Mouse (Mus musculus) ES-Bruce4 (cell line): ENCODE data around the gene Ldlrad3. TPM values are rescaled to one million over a fixed set of nuclear protein-coding genes. Genes with fewer than 3 reads are reported as not detected.

Experiments
- H3K27ac ChIP-seq: 2 replicates; pipeline ENCODE4 v1.5.1; 2012; ENCODE audit warnings: low read length, inconsistent platforms; ENCODE audit not compliant: insufficient read depth
- H3K27me3 ChIP-seq: 2 replicates; pipeline ENCODE4 v1.6.1; 2012; ENCODE audit warnings: mild to moderate bottlenecking, low read length, inconsistent platforms; ENCODE audit not compliant: control insufficient read depth, poor library complexity, insufficient read depth, severe bottlenecking
- H3K36me3 ChIP-seq: 2 replicates; pipeline ENCODE4 v1.6.1; 2012; ENCODE audit warnings: inconsistent platforms, mild to moderate bottlenecking, low read length, moderate library complexity; ENCODE audit not compliant: control insufficient read depth, poor library complexity, insufficient read depth, severe bottlenecking
- H3K4me1 ChIP-seq: one replicate; pipeline ENCODE4 v1.8.1; 2011; ENCODE audit warnings: low read length; ENCODE audit not compliant: control insufficient read depth, insufficient read depth
- H3K4me3 ChIP-seq: 2 replicates; pipeline ENCODE4 v1.5.1; 2011; ENCODE audit warnings: low read depth, mild to moderate bottlenecking, low read length
- H3K9ac ChIP-seq: 2 replicates; pipeline ENCODE4 v1.6.1; 2012; ENCODE audit warnings: low read depth, mild to moderate bottlenecking, inconsistent platforms; ENCODE audit not compliant: poor library complexity, severe bottlenecking
- H3K9me3 ChIP-seq: replicated peaks from 2 replicates; pipeline ENCODE4 v1.6.1; 2012; ENCODE audit warnings: mild to moderate bottlenecking, low read length, inconsistent platforms; ENCODE audit not compliant: control insufficient read depth, poor library complexity, insufficient read depth, severe bottlenecking
- CTCF ChIP-seq: IDR thresholded peaks from one replicate; pipeline ENCODE4 v1.8.1; 2011; ENCODE audit warnings: low read depth, low read length
- EP300 ChIP-seq: IDR thresholded peaks from 2 replicates; pipeline ENCODE4 v1.6.1; 2011; ENCODE audit warnings: low read depth, low read length; ENCODE audit not compliant: insufficient read depth
- POLR2A ChIP-seq: IDR thresholded peaks from one replicate; pipeline ENCODE4 v1.8.1; 2011; ENCODE audit warnings: low read length; ENCODE audit not compliant: insufficient read depth
- polyA plus RNA-seq: library from polyadenylated mRNA; stranded (reverse); fragments of >200 nt; gene quantifications from 2 replicates; pipeline ENCODE4 v1.2.4, GENCODE M21; 2011; ENCODE audit warnings: low read depth; ENCODE audit not compliant: missing spikeins, insufficient read depth, insufficient read length

Ldlrad3 gene
- polyA plus RNA-seq, 1 experiment = 15.7 TPM

DNA sequence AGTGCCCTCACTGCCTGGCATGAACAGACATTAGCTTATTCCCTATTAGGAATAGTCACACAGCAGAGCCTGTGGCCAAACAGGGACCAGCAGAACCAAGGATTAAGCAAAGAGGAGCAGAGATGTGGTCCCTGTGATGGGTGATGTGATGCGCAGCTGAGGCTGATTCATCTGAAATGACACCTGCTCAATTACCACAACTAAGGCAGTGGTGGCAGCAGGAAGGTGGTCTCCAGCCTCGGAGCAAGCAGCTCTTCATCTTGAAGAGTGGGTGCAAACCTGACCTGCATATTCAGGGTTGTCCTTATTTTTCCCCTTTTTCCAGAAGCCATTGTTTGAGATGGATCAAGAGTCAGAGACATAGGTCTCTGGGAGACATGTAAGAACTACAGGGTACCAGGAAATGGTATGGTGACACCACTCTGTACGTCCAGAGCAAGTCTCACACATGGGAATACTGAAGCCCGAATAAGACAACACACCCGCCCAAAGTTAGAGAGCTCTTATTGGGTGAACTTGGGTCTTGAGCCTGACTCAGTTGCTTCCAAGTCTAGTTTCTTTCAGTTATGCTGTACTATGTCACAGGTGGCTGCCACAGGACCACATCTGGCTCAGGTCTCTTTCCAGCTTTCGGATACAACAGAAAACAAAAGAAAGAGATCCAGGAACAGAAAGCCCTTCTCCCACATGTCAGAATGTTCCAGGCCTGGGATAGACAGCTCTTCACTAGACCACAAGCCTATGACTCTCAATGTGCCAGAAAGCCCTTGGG is 112.7 kb downstream of the Ldlrad3 start:
- no peak overlapping the region for H3K9ac ChIP-seq
- no peak overlapping the region for H3K27ac ChIP-seq
- no peaks in the 10 kb centered on the region for H3K4me1 ChIP-seq
- no peaks in the 10 kb centered on the region for H3K36me3 ChIP-seq
- no peaks in the 10 kb centered on the region for H3K9me3 ChIP-seq
- no peaks in the 10 kb centered on the region for H3K27me3 ChIP-seq
- no peak overlapping the region for H3K4me3 ChIP-seq
- TF ChIP-seq CTCF (no peak), EP300 (no peak), POLR2A (no peak)

DNA sequence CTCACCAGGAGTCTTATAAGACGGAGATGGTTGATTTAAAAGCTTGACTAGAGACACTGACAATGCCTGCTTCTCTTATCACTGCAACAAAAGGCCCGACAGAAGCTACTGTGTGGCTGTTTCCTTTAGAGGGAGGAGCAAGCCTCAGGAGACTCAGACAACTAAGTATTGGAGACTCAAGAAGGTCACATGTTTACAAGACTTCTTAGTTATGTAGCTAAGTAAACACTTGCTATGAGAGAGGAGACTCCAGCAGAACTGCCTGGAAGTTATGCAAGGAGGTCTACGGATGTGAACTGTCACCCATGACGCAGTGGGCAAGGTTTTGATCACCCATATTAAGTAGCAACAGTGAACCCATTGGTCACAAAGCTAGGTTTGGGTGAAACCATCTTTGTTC is 113.3 kb downstream of the Ldlrad3 start:
- no peaks in the 10 kb centered on the region for H3K9me3 ChIP-seq
- no peaks in the 10 kb centered on the region for H3K27me3 ChIP-seq
- no peaks in the 10 kb centered on the region for H3K4me1 ChIP-seq
- H3K9ac ChIP-seq = no peak overlapping the region
- no peak overlapping the region for H3K27ac ChIP-seq
- TF ChIP-seq POLR2A (no peak), CTCF (no peak), EP300 (no peak)
- no peak overlapping the region for H3K4me3 ChIP-seq
- H3K36me3 ChIP-seq = no peaks in the 10 kb centered on the region

DNA sequence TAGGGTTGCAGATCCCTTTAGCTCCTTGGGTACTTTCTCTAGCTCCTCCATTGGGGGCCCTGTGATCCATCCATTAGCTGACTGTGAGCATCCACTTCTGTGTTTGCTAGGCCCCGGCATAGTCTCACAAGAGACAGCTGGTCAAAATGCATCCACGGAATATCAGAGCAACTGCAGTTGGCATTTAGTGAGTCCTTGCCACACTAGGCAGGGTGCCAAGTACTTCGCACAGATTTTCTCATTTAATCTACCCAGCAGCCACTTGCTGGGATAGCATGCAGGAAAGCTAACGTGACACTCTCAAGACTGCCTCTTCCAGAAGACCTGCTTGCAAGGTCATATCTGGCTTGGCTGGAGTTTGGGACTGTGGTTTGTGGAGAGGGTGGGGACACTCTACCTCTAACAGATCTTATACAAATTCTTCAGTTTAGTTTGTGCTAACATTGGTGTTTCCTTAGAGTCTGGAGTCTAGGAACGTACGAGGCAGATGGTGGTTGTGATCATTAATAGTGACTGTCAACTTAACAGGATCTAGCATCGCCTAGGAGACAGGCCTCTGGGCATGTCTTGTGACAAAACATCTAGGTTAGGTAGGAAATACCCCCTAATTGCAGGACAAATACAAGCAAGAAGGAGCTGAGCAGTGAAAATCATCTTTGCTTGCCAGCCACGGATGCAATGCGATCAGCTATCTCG is 115.0 kb downstream of the Ldlrad3 start:
- H3K4me1 ChIP-seq = no peaks in the 10 kb centered on the region
- H3K9me3 ChIP-seq = no peaks in the 10 kb centered on the region
- H3K27me3 ChIP-seq = no peaks in the 10 kb centered on the region
- H3K27ac ChIP-seq = no peak overlapping the region
- TF ChIP-seq EP300 = no peak
- TF ChIP-seq POLR2A = no peak
- TF ChIP-seq CTCF = no peak
- H3K4me3 ChIP-seq = no peak overlapping the region
- H3K36me3 ChIP-seq = no peaks in the 10 kb centered on the region
- no peak overlapping the region for H3K9ac ChIP-seq

DNA sequence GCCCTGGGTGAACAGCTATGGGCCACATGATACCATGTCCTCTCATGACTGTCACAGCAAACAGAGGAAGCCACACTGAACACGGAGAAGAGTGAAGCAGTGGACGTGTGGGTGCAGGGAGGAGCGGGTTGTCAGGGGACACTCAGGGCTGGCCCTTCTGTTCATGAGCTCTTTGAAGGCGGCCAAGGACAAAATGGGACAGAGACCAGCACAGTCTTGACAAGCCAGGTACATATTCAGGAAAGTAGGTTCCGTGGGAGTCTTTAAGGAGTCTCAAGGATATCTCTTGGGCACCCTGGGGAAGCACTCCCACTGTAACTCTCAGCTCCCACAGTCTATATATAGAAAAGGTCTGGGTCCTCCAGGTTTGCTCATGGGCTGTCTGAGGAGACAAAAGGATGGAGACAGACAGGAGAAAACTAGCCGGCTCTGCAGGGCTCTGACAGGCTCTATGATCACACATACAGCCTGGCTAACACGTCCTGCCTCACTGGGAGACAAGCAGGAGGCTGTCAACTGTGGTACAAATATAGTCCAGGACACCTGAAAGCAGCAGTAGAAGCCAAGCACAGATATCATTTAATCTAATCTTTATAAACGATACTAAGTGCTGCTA is 121.3 kb downstream of the Ldlrad3 start:
- H3K9ac ChIP-seq = no peak overlapping the region
- no peak for TF ChIP-seq CTCF
- no peak for TF ChIP-seq POLR2A
- TF ChIP-seq EP300 = no peak
- H3K27ac ChIP-seq = no peak overlapping the region
- no peaks in the 10 kb centered on the region for H3K9me3 ChIP-seq
- H3K27me3 ChIP-seq = no peaks in the 10 kb centered on the region
- H3K36me3 ChIP-seq = no peaks in the 10 kb centered on the region
- no peak overlapping the region for H3K4me3 ChIP-seq
- H3K4me1 ChIP-seq = no peaks in the 10 kb centered on the region

DNA sequence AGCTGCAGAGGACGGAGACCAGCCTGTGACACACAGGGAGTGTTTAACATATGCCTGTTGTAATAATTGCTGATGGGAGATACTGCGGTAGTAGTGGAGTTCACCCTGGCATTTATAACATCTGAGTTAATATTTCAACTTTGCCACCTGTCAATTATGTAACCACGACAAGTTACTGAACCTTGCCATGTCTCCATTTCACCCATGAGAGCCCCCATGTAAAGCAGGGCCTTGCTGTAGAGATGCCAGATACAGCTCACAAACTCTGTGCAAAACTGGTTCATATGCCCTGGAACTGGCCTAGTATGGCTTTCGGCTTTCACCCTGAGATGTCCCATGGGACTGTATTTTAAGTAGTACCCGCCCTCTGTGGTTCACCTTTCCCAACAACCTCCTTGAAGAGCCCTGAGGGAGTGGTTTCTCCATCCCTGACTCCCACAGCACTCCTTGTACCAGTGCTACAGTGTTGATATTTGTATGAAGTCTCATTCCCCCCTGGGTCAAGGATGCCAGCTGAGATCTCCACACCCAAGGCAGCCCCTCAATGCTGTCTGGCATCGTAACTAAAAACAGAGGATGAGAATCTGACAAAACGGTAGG is 122.2 kb downstream of the Ldlrad3 start:
- H3K36me3 ChIP-seq = no peaks in the 10 kb centered on the region
- H3K4me1 ChIP-seq = no peaks in the 10 kb centered on the region
- no peak overlapping the region for H3K27ac ChIP-seq
- no peak for TF ChIP-seq EP300
- TF ChIP-seq CTCF = no peak
- no peak for TF ChIP-seq POLR2A
- no peaks in the 10 kb centered on the region for H3K9me3 ChIP-seq
- H3K9ac ChIP-seq = no peak overlapping the region
- H3K4me3 ChIP-seq = no peak overlapping the region
- H3K27me3 ChIP-seq = no peaks in the 10 kb centered on the region
